In genomic region chr7:121935906-121936794, GRCm38 (mm10) we compare ENCODE assay signal across 8 mouse cellular contexts. TPM values are rescaled to one million over a fixed set of nuclear protein-coding genes. Genes with fewer than 3 reads are reported as not detected.
DNase-seq lines count a peak whose midpoint lies in the region; ATAC-seq lines count a peak whose summit lies in the region.
"Had no signal": no experiment of that assay in that cellular context is flagged by ENCODE, and none has a peak within 500 bp of the region (broad histone marks: within the 10 kb centered on the region; RNA-seq: fewer than 3 reads in every experiment).

No protein-coding gene starts in this region.

- H3K36me3 ChIP-seq in heart, embryonic 11.5 days (ENCODE audit: control insufficient read depth, insufficient read depth, low read length): no peaks in the 10 kb centered on the region
- peaks cover 3% of the 10 kb centered on the region; the same call in 1 of the 2 replicates for H3K36me3 ChIP-seq in kidney, embryonic 14.5 days (ENCODE audit: control insufficient read depth, insufficient read depth, low read length)

- ATAC-seq in heart, embryonic 11.5 days (replicated peaks; ENCODE audit: insufficient number of reproducible peaks, low FRiP score, low TSS enrichment): no peak
- ATAC-seq in kidney, embryonic 14.5 days (ENCODE audit: low FRiP score, low TSS enrichment): peak; percentile 84
- ATAC-seq in inflammation-experienced regulatory T-cells, adult 6 months: no peak
- ATAC-seq in megakaryocyte-erythroid progenitor cell, adult 5-6 weeks (replicated peaks; ENCODE audit: low FRiP score, low TSS enrichment, poor library complexity, severe bottlenecking): no peak

- peak; percentile 97 for DNase-seq in heart, adult 11 months
- DNase-seq in cerebellum, postnatal 10 days: peak; percentile 48 to 58
- peak; percentile 67 for DNase-seq in heart, adult 8-10 months (ENCODE audit: low spot score)
- DNase-seq: lung, postnatal 10 days had no signal

- no peak overlapping the region for H3K9ac ChIP-seq in heart, embryonic 11.5 days (ENCODE audit: low read depth, low read length)
- H3K9ac ChIP-seq in kidney, embryonic 14.5 days (ENCODE audit: low read depth, low read length): no peak overlapping the region

- H3K9me3 ChIP-seq in heart, embryonic 11.5 days (replicated peaks; ENCODE audit: control insufficient read depth, low read length): no peaks in the 10 kb centered on the region
- H3K9me3 ChIP-seq in kidney, embryonic 14.5 days (ENCODE audit: control insufficient read depth, low read length): no peaks in the 10 kb centered on the region

- H3K4me2 ChIP-seq in heart, embryonic 11.5 days: no peak overlapping the region
- no peak overlapping the region for H3K4me2 ChIP-seq in kidney, embryonic 14.5 days (replicated peaks; ENCODE audit: low read depth, low read length)

- H3K4me3 ChIP-seq in heart, embryonic 11.5 days (ENCODE audit: low read depth, low read length): no peak overlapping the region
- no peak overlapping the region for H3K4me3 ChIP-seq in kidney, embryonic 14.5 days (ENCODE audit: low read length)

- H3K27ac ChIP-seq in heart, embryonic 11.5 days (ENCODE audit: low read depth, low read length): no peak overlapping the region
- peak overlapping the region; percentile 51; the same call in 1 of the 2 replicates for H3K27ac ChIP-seq in kidney, embryonic 14.5 days (ENCODE audit: low read depth, low read length)

- H3K27me3 ChIP-seq in heart, embryonic 11.5 days (ENCODE audit: control insufficient read depth, insufficient read depth, low read length): no peaks in the 10 kb centered on the region
- H3K27me3 ChIP-seq in kidney, embryonic 14.5 days (ENCODE audit: control insufficient read depth, insufficient read depth, low read length): no peaks in the 10 kb centered on the region

- 67% methylated on average over 12 of the region's 12 CpGs for WGBS in heart, embryonic 11.5 days (ENCODE audit: insufficient replicate concordance)
- WGBS in kidney, embryonic 14.5 days: 43% methylated on average over 12 of the region's 12 CpGs

- peaks cover 24% of the 10 kb centered on the region for H3K4me1 ChIP-seq in heart, embryonic 11.5 days (ENCODE audit: control insufficient read depth, insufficient read depth, low read length)
- H3K4me1 ChIP-seq in kidney, embryonic 14.5 days (ENCODE audit: control insufficient read depth, insufficient read depth, low read length): peaks cover 26% of the 10 kb centered on the region; the same call in 1 of the 2 replicates

RNA-seq across cellular contexts. Expression of gene Cog7, which starts 45.4 kb away (rescaled TPM):
- polyA plus RNA-seq in heart, embryonic 11.5 days (2014; fragmentation: Nextera tagmentation; extraction: Ambion mirVana): 17.4 and 18.6 TPM in 2 replicates
- total RNA-seq in heart, adult 8-10 months (2022): 10 to 100 TPM; 19.1 to 20.6 (median 20.1) TPM
- polyA plus RNA-seq in kidney, embryonic 14.5 days (2014; fragmentation: Nextera tagmentation; extraction: Ambion mirVana): 15.6 and 28.3 TPM in 2 replicates
- 1 to 10 TPM; 4.6 to 9.4 (median 8.5) TPM for polyA plus RNA-seq in inflammation-experienced regulatory T-cells, adult 6 months (2017; shearing (Covaris generic))
- 15.1 and 16.2 TPM in 2 replicates for total RNA-seq in megakaryocyte-erythroid progenitor cell, adult 5-6 weeks (2014; fragmentation: Nextera tagmentation)
- total RNA-seq in megakaryocyte-erythroid progenitor cell, adult 5-6 weeks (2017): 10.9 and 11.2 TPM in 2 replicates
